Mouse (Mus musculus) CH12.LX (cell line): Measurements from ENCODE around the gene Mamdc2. TPM values are rescaled to one million over a fixed set of nuclear protein-coding genes. Genes with fewer than 3 reads are reported as not detected.
"Not testable (repeated sequence)": the region's sequence is repeated elsewhere in the genome, so short reads cannot be mapped to it uniquely, and the experiment has no call there.

ENCODE experiments used
- DNase-seq: peaks from one replicate; pipeline ENCODE4 v3.0.0-alpha.2; 2013; ENCODE audit errors: extremely low read depth
- H3K27ac ChIP-seq: 2 replicates; pipeline ENCODE4 v1.5.1; 2012; ENCODE audit warnings: low read depth, mild to moderate bottlenecking, control low read depth, moderate library complexity; ENCODE audit not compliant: insufficient read depth
- H3K27me3 ChIP-seq: replicated peaks from 2 replicates; pipeline ENCODE3; 2012; ENCODE audit warnings: inconsistent platforms
- H3K36me3 ChIP-seq, 2 experiments: replicated peaks in 1 of 2; 2 replicates each; pipeline versions ENCODE3 to v1.6.1; 2012; ENCODE audit warnings: inconsistent platforms in 1 of 2, low read length in 1 of 2, mild to moderate bottlenecking in 1 of 2, mixed read lengths in 1 of 2, moderate library complexity in 1 of 2; ENCODE audit not compliant: control insufficient read depth in 1 of 2, insufficient read depth in 1 of 2
- H3K4me1 ChIP-seq, 2 experiments: 2 replicates each; pipeline ENCODE4 v1.6.1; 2012; ENCODE audit warnings: inconsistent platforms in 1 of 2, moderate library complexity in 1 of 2; ENCODE audit not compliant: insufficient read depth in 2 of 2, control insufficient read depth in 1 of 2
- H3K4me2 ChIP-seq: 2 replicates; pipeline ENCODE4 v1.6.1; 2012; ENCODE audit warnings: low read depth, mild to moderate bottlenecking, control low read depth; ENCODE audit not compliant: poor library complexity, insufficient read depth, severe bottlenecking
- H3K4me3 ChIP-seq, 3 experiments: fragments of 150-350 bp in 1 of 3; sonication (generic) in 1 of 3; replicated peaks in 1 of 3; 2 replicates each; pipeline versions ENCODE3 to v1.5.1; 2011 to 2012; ENCODE audit warnings: low read depth in 2 of 3, low read length in 2 of 3, mild to moderate bottlenecking in 2 of 3, moderate library complexity in 2 of 3, control low read depth in 1 of 3, improper control_type of control experiment in 1 of 3, inconsistent platforms in 1 of 3, mixed read lengths in 1 of 3; ENCODE audit not compliant: poor library complexity in 1 of 3
- H3K79me2 ChIP-seq: replicated peaks from 2 replicates; pipeline ENCODE4 v1.6.1; 2012; ENCODE audit warnings: mild to moderate bottlenecking, moderate library complexity; ENCODE audit not compliant: control insufficient read depth, poor library complexity, insufficient read depth, severe bottlenecking; ENCODE audit errors: extremely low read depth
- H3K9ac ChIP-seq: 2 replicates; pipeline ENCODE4 v1.6.1; 2012; ENCODE audit warnings: low read depth, mild to moderate bottlenecking, control low read depth, moderate library complexity; ENCODE audit not compliant: insufficient read depth
- H3K9me3 ChIP-seq: replicated peaks from 2 replicates; pipeline ENCODE3; 2012; ENCODE audit warnings: low read length, inconsistent platforms, mixed read lengths
- BHLHE40 ChIP-seq: IDR thresholded peaks from 2 replicates; pipeline ENCODE4 v1.6.1; 2011; ENCODE audit warnings: mild to moderate bottlenecking, low read depth, low read length, improper control_type of control experiment
- E2F4 ChIP-seq: IDR thresholded peaks from 2 replicates; pipeline ENCODE4 v1.6.1; 2011; ENCODE audit warnings: low read depth, low read length, improper control_type of control experiment; ENCODE audit not compliant: insufficient replicate concordance
- ETS1 ChIP-seq: conservative IDR thresholded peaks from 2 replicates; pipeline ENCODE4 v1.6.1; 2012; ENCODE audit warnings: low read depth, mild to moderate bottlenecking, inconsistent platforms, low read length, improper control_type of control experiment, moderate library complexity
- HCFC1 ChIP-seq: IDR thresholded peaks from 2 replicates; pipeline ENCODE4 v1.6.1; 2012; ENCODE audit warnings: low read depth, mild to moderate bottlenecking, inconsistent platforms, low read length, improper control_type of control experiment
- IRF4 ChIP-seq: IDR thresholded peaks from 2 replicates; pipeline ENCODE4 v1.6.1; 2014; ENCODE audit warnings: low read depth, mild to moderate bottlenecking, inconsistent platforms, low read length, improper control_type of control experiment
- JUN ChIP-seq: IDR thresholded peaks from 2 replicates; pipeline ENCODE4 v1.6.1; 2011; ENCODE audit warnings: low read depth, mild to moderate bottlenecking, low read length, improper control_type of control experiment, moderate library complexity; ENCODE audit not compliant: insufficient read depth
- MAFK ChIP-seq: IDR thresholded peaks from 2 replicates; pipeline ENCODE4 v1.6.1; 2011; ENCODE audit warnings: low read length, improper control_type of control experiment; ENCODE audit not compliant: insufficient replicate concordance
- MEF2A ChIP-seq: IDR thresholded peaks from 2 replicates; pipeline ENCODE4 v1.6.1; 2014; ENCODE audit warnings: low read depth, mild to moderate bottlenecking, inconsistent platforms, low read length, improper control_type of control experiment, borderline replicate concordance
- POLR2A ChIP-seq: IDR thresholded peaks from 2 replicates; pipeline ENCODE4 v1.6.1; 2011; ENCODE audit warnings: low read depth, mild to moderate bottlenecking, improper control_type of control experiment, low read length
- RAD21 ChIP-seq: IDR thresholded peaks from 2 replicates; pipeline ENCODE4 v1.6.1; 2011; ENCODE audit warnings: low read depth, mild to moderate bottlenecking, low read length, improper control_type of control experiment, moderate library complexity
- RCOR1 ChIP-seq: conservative IDR thresholded peaks from 2 replicates; pipeline ENCODE4 v1.6.1; 2012; ENCODE audit warnings: low read depth, mild to moderate bottlenecking, inconsistent platforms, low read length, improper control_type of control experiment
- SMC3 ChIP-seq: IDR thresholded peaks from 2 replicates; pipeline ENCODE4 v1.6.1; 2011; ENCODE audit warnings: low read depth, low read length, improper control_type of control experiment
- USF2 ChIP-seq: conservative IDR thresholded peaks from 2 replicates; pipeline ENCODE4 v1.6.1; 2011; ENCODE audit warnings: low read depth, low read length, improper control_type of control experiment
- dilution Hi-C: fragments of 300-500 bp; cut with MboI; formaldehyde crosslinking; loops from 2 replicates; pipeline ENCODE4 v1.14.3; 2020; ENCODE audit warnings: low sequenced_read_pairs; ENCODE audit not compliant: extremely low pct_unique_long_range_greater_than_20kb, extremely low pct_ligation_motif_present
- in situ Hi-C: fragments of 300-500 bp; cut with MboI; formaldehyde crosslinking; loops from 3 replicates; pipeline ENCODE4 v1.14.3; 2019; ENCODE audit warnings: low sequenced_read_pairs, low pct_ligation_motif_present, low pct_unique_long_range_greater_than_20kb, mixed read lengths
- polyA plus RNA-seq: library from polyadenylated mRNA; unstranded; fragments of >175 nt; gene quantifications from 2 replicates; pipeline ENCODE4 v1.2.1, GENCODE M21; 2012; ENCODE audit warnings: low read depth; ENCODE audit not compliant: insufficient read length
- total RNA-seq, 2 experiments: library from RNA; depleted of rRNA; stranded (reverse); fragments of 300-350 nt in 1 of 2; fragments of >200 nt in 1 of 2; gene quantifications; 2 replicates each; pipeline ENCODE4 v1.2.3; 2012 to 2014

Mamdc2 gene
- total and polyA plus RNA-seq, 3 experiments = 0.08 to 0.67 (median 0.17) TPM

GRCm38 (mm10) chr19:23485940-23486600, 37.8 kb upstream of the Mamdc2 start:
- Histone ChIP-seq H3K9me3 (no peaks in the 10 kb centered on the region), H3K27me3 (no peaks in the 10 kb centered on the region), H3K4me2 (no peak overlapping the region), H3K27ac (no peak overlapping the region), H3K9ac (no peak overlapping the region), H3K36me3 (no peaks in the 10 kb centered on the region), H3K4me1 (peaks cover 2 to 4% of the 10 kb centered on the region in 2 experiments; a peak in 1 of 4 replicates), H3K4me3 (no peak overlapping the region), H3K79me2 (no peaks in the 10 kb centered on the region)
- DNase-seq = no peak
- in situ Hi-C loops = no loop called here
- TF ChIP-seq JUN (no peak), SMC3 (no peak)
- dilution Hi-C loops = no loop called here

GRCm38 (mm10) chr19:23482571-23482970, 34.3 kb upstream of the Mamdc2 start:
- DNase-seq, H3K4me3 ChIP-seq, in situ Hi-C loops, H3K27ac ChIP-seq, H3K79me2 ChIP-seq, dilution Hi-C loops, H3K4me2 ChIP-seq, H3K36me3 ChIP-seq, H3K9ac ChIP-seq, H3K9me3 ChIP-seq, H3K27me3 ChIP-seq: not testable (repeated sequence)
- H3K4me1 ChIP-seq = peaks cover 0 to 25% of the 10 kb centered on the region in 2 experiments; a peak in 3 of 4 replicates

GRCm38 (mm10) chr19:23479597-23479967, 31.3 kb upstream of the Mamdc2 start:
- no peak for DNase-seq
- H3K4me2 ChIP-seq = no peak overlapping the region
- H3K9ac ChIP-seq = no peak overlapping the region
- no peaks in the 10 kb centered on the region for H3K9me3 ChIP-seq
- H3K79me2 ChIP-seq = no peaks in the 10 kb centered on the region
- H3K4me3 ChIP-seq = no peak overlapping the region
- peaks cover 2 to 35% of the 10 kb centered on the region in 2 experiments; a peak in 3 of 4 replicates for H3K4me1 ChIP-seq
- TF ChIP-seq USF2 (no peak), ETS1 (no peak), HCFC1 (no peak), RAD21 (no peak), MAFK (no peak), E2F4 (no peak), BHLHE40 (no peak), MEF2A (no peak), RCOR1 (no peak), POLR2A (no peak), IRF4 (no peak)
- in situ Hi-C loops (no loop called here), dilution Hi-C loops (no loop called here)
- H3K27me3 ChIP-seq = no peaks in the 10 kb centered on the region
- no peak overlapping the region for H3K27ac ChIP-seq
- no peaks in the 10 kb centered on the region for H3K36me3 ChIP-seq
